Mouse (Mus musculus): Measurements from ENCODE around the gene Itprid2.

Gene Itprid2

GRCm38 (mm10) chr2:79651185-79651584 is 16.0 kb downstream of the Itprid2 start:
- DNase-seq (ENCODE audit: low read depth, low spot score), result no peak

GRCm38 (mm10) chr2:79651701-79652100 is 16.5 kb downstream of the Itprid2 start:
- no peak for DNase-seq (ENCODE audit: low read depth, low spot score)

- no peak for DNase-seq (ENCODE audit: low read depth, low spot score)
These were observed 17.4 kb downstream of the Itprid2 start for GRCm38 (mm10) chr2:79652502-79652901.

GRCm38 (mm10) chr2:79653093-79653808 is 18.1 kb downstream of the Itprid2 start:
- DNase-seq (ENCODE audit: low read depth, low spot score), result no peak

- no peak for DNase-seq (ENCODE audit: low read depth, low spot score)
These were observed 18.6 kb downstream of the Itprid2 start for GRCm38 (mm10) chr2:79653809-79654164.

GRCm38 (mm10) chr2:79657062-79657461 is 21.9 kb downstream of the Itprid2 start:
- no peak for DNase-seq (ENCODE audit: low read depth, low spot score)

- DNase-seq (ENCODE audit: low read depth, low spot score), result no peak
These were observed 25.4 kb downstream of the Itprid2 start for GRCm38 (mm10) chr2:79660417-79661185.

GRCm38 (mm10) chr2:79661486-79662104 is 26.4 kb downstream of the Itprid2 start:
- no peak for DNase-seq (ENCODE audit: low read depth, low spot score)

GRCm38 (mm10) chr2:79664532-79665286 is 29.6 kb downstream of the Itprid2 start:
- no peak for DNase-seq (ENCODE audit: low read depth, low spot score)

- DNase-seq (ENCODE audit: low read depth, low spot score), result no peak
These were observed 30.3 kb downstream of the Itprid2 start for GRCm38 (mm10) chr2:79665492-79665891.

- DNase-seq (ENCODE audit: low read depth, low spot score), result no peak
These were observed 40.1 kb downstream of the Itprid2 start for GRCm38 (mm10) chr2:79675266-79675665.

- no peak for DNase-seq (ENCODE audit: low read depth, low spot score)
These were observed 42.6 kb downstream of the Itprid2 start for GRCm38 (mm10) chr2:79677663-79678257.

GRCm38 (mm10) chr2:79681672-79682071 is 46.5 kb downstream of the Itprid2 start:
- no peak for DNase-seq (ENCODE audit: low read depth, low spot score)

- DNase-seq (ENCODE audit: low read depth, low spot score), result no peak
These were observed 48.1 kb downstream of the Itprid2 start for GRCm38 (mm10) chr2:79683258-79683657.

GRCm38 (mm10) chr2:79690838-79691237 is 55.7 kb downstream of the Itprid2 start:
- no peak for DNase-seq (ENCODE audit: low read depth, low spot score)

- DNase-seq (ENCODE audit: low read depth, low spot score), result no peak
These were observed 60.0 kb downstream of the Itprid2 start for GRCm38 (mm10) chr2:79695190-79695589.

- DNase-seq (ENCODE audit: low read depth, low spot score), result no peak
These were observed 60.8 kb downstream of the Itprid2 start for GRCm38 (mm10) chr2:79695939-79696338.

GRCm38 (mm10) chr2:79696478-79697230 is 61.5 kb downstream of the Itprid2 start:
- no peak for DNase-seq (ENCODE audit: low read depth, low spot score)

- no peak for DNase-seq (ENCODE audit: low read depth, low spot score)
These were observed 63.0 kb downstream of the Itprid2 start for GRCm38 (mm10) chr2:79698166-79698565.

GRCm38 (mm10) chr2:79704773-79705172 is 69.6 kb downstream of the Itprid2 start:
- no peak for DNase-seq (ENCODE audit: low read depth, low spot score)

GRCm38 (mm10) chr2:79707575-79707974 is 72.4 kb downstream of the Itprid2 start, which contains the start of gene Ppp1r1c:
Gene Ppp1r1c (plus strand): TSS chr2:79707780.
- no peak for DNase-seq (ENCODE audit: low read depth, low spot score)
